Mouse (Mus musculus): ENCODE results near the gene Map4k1. TPM values are rescaled to one million over a fixed set of nuclear protein-coding genes. Genes with fewer than 3 reads are reported as not detected.

Gene Map4k1
- polyA plus RNA-seq, 1 experiment from 2014 or later = 12.1 TPM

DNA sequence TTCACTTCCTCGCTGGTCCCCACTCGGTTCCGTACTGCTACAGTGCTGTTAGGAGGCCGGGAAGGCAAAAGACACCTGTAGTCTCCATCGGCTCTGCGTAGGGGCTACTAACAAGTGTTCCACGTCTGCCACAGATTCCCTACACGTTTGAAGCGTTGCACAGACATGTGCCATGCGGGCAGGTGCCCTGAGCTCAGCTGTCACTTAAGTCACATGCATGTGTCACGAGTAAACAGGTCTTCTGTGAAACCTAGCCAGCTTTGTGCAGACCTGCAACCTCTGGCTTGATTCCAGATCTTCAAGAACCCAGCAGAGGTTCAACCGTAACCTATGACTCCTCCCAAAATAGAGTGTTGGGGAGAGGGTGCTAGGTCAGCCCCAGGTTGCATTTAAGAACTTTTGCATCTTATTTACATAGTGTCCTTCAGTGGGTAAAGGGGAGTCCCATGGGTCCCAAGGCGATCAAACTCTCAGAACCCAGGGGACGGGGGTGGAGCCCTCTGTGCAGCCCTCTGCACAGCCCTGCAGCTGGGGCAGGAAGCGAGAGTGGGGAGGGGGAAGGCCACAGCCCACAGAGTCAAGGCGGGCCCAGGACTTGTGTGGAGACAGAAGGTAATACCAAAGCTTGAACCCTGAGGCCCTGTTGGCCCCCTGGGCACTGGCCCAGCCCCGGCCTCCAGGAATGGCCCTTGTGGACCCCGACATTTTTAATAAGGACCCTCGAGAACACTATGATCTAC lies 594 bp downstream of the Map4k1 start:
- H3K27ac ChIP-seq (replicated peaks; ENCODE audit: low read depth, low read length) = peak overlapping the region; percentile 53; the same call in 1 of the 2 replicates
- WGBS = 14% methylated on average over 19 of the region's 19 CpGs
- H3K9me3 ChIP-seq (ENCODE audit: control insufficient read depth, low read length) = no peaks in the 10 kb centered on the region
- peak overlapping the region; percentile 76 for H3K9ac ChIP-seq (ENCODE audit: low read length)
- H3K4me1 ChIP-seq (ENCODE audit: control insufficient read depth, insufficient read depth, low read length) = peaks cover 12% of the 10 kb centered on the region
- H3K4me2 ChIP-seq (ENCODE audit: low read depth, severe bottlenecking) = peak overlapping the region; percentile 95
- H3K4me3 ChIP-seq (ENCODE audit: low read depth, low read length) = peak overlapping the region; percentile 92
- DNase-seq (ENCODE audit: low spot score) (peak; percentile 47), ATAC-seq (ENCODE audit: insufficient number of reproducible peaks, low FRiP score, low TSS enrichment, low read depth) (peak; percentile 28; the same call in 1 of the 2 replicates)
- peaks cover 16% of the 10 kb centered on the region; the same call in 1 of the 2 replicates for H3K36me3 ChIP-seq (ENCODE audit: control insufficient read depth, insufficient read depth, low read length)
- H3K27me3 ChIP-seq (ENCODE audit: control insufficient read depth, insufficient read depth, low read length) = no peaks in the 10 kb centered on the region

DNA sequence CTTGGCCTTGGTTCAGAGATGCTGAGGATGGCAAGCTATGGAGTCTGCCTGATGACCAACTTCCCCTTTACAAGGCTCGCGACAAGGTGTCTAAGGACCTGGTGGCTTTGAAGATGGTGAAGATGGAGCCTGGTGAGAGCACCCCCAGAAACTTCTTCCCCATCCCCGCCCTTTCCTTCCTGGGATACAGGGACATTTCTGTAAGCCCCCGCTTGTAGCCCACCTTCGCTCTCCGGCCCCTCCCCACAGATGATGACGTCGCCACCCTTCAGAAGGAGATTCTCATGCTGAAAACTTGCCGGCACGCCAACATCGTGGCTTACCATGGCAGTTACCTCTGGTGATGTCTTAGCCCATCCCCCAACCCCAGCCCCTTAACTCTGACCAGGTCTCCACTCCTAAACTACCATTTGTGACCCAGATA lies 1.3 kb downstream of the Map4k1 start:
- H3K4me3 ChIP-seq (ENCODE audit: low read depth, low read length) = peak overlapping the region; percentile 92; the same call in 1 of the 2 replicates
- no peaks in the 10 kb centered on the region for H3K9me3 ChIP-seq (ENCODE audit: control insufficient read depth, low read length)
- WGBS = 67% methylated on average over 11 of the region's 11 CpGs
- H3K4me2 ChIP-seq (ENCODE audit: low read depth, severe bottlenecking) = peak overlapping the region; percentile 95; the same call in 1 of the 2 replicates
- H3K27ac ChIP-seq (replicated peaks; ENCODE audit: low read depth, low read length) = 0 out of 2 replicates have a peak overlapping the region, but pooled peaks have one; percentile 39
- DNase-seq (ENCODE audit: low spot score) (no peak), ATAC-seq (ENCODE audit: insufficient number of reproducible peaks, low FRiP score, low TSS enrichment, low read depth) (no peak)
- H3K4me1 ChIP-seq (ENCODE audit: control insufficient read depth, insufficient read depth, low read length) = peaks cover 12% of the 10 kb centered on the region
- no peaks in the 10 kb centered on the region for H3K27me3 ChIP-seq (ENCODE audit: control insufficient read depth, insufficient read depth, low read length)
- peaks cover 10% of the 10 kb centered on the region; the same call in 1 of the 2 replicates for H3K36me3 ChIP-seq (ENCODE audit: control insufficient read depth, insufficient read depth, low read length)
- peak overlapping the region; percentile 76 for H3K9ac ChIP-seq (ENCODE audit: low read length)

DNA sequence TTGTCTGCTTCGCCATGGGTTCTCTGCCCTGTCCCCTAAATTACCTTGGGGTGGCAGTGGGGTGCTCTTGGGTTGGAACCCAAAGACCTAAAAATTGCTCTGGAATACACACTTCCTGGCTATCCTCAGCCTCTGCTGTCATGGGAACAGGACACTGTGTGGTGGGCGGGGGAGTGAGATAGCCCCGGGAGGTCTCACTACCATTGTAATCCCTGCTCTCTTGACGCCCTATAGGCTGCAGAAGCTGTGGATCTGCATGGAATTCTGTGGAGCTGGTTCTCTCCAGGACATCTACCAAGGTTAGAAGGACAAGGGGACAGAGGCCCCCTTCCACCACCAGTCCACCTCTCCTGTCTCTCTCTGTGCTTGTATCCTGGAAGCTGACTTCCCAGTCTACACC lies 2.0 kb downstream of the Map4k1 start:
- Histone ChIP-seq H3K9me3 (ENCODE audit: control insufficient read depth, low read length) (no peaks in the 10 kb centered on the region), H3K4me2 (ENCODE audit: low read depth, severe bottlenecking) (peak overlapping the region; percentile 95; the same call in 1 of the 2 replicates), H3K9ac (ENCODE audit: low read length) (no peak overlapping the region), H3K4me1 (ENCODE audit: control insufficient read depth, insufficient read depth, low read length) (peaks cover 12% of the 10 kb centered on the region), H3K36me3 (ENCODE audit: control insufficient read depth, insufficient read depth, low read length) (peaks cover 4% of the 10 kb centered on the region; the same call in 1 of the 2 replicates), H3K27me3 (ENCODE audit: control insufficient read depth, insufficient read depth, low read length) (no peaks in the 10 kb centered on the region), H3K27ac (replicated peaks; ENCODE audit: low read depth, low read length) (no peak overlapping the region), H3K4me3 (ENCODE audit: low read depth, low read length) (no peak overlapping the region)
- ATAC-seq (ENCODE audit: insufficient number of reproducible peaks, low FRiP score, low TSS enrichment, low read depth) (no peak), DNase-seq (ENCODE audit: low spot score) (no peak)
- 80% methylated on average over 4 of the region's 4 CpGs for WGBS

DNA sequence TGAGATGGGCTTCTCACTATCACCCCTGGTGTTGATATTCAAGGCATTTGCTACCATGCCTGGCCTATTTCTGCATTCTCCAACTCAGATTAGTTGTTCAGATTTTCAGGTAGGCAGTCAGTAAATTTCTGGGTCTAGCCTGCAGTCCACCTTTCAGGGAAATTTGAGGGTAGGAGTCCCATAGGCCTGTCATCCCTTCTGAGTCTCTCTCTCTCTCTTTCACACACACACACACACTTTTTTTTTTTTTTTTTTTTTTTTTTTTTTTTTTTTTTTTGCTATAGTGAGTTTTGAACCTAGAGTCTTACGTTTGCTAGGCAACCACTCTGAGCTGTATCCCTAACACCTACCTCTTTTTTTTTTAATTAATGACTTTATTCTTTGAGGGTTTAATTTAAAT lies 2.6 kb downstream of the Map4k1 start:
- H3K4me3 ChIP-seq (ENCODE audit: low read depth, low read length) = no peak overlapping the region
- H3K27me3 ChIP-seq (ENCODE audit: control insufficient read depth, insufficient read depth, low read length) = no peaks in the 10 kb centered on the region
- H3K36me3 ChIP-seq (ENCODE audit: control insufficient read depth, insufficient read depth, low read length) = no peaks in the 10 kb centered on the region
- peaks cover 12% of the 10 kb centered on the region for H3K4me1 ChIP-seq (ENCODE audit: control insufficient read depth, insufficient read depth, low read length)
- WGBS = 100% methylated on average over 1 of the region's 1 CpGs
- no peak overlapping the region for H3K4me2 ChIP-seq (ENCODE audit: low read depth, severe bottlenecking)
- DNase-seq (ENCODE audit: low spot score) = no peak
- H3K9me3 ChIP-seq (ENCODE audit: control insufficient read depth, low read length) = no peaks in the 10 kb centered on the region
- no peak overlapping the region for H3K9ac ChIP-seq (ENCODE audit: low read length)
- no peak for ATAC-seq (ENCODE audit: insufficient number of reproducible peaks, low FRiP score, low TSS enrichment, low read depth)
- H3K27ac ChIP-seq (replicated peaks; ENCODE audit: low read depth, low read length) = no peak overlapping the region

DNA sequence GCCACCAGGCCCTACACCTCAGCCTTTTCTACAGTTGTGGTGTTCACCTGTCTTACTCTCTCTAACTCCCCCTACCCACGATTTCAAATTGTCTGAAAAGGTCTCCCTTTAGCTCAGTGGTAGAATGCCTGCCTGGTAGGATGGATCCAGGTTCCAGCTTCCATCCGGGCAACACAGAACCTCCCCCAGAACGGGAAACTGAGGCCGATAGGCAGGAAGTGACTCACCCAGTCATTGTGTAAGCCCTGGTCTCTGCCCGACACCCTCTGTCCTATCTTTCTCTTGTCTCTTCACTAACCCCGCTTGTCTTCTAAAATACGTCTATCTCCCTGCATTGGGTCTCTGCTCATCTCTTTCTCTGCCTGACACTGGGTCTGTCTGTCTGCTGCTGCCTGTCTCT lies 3.4 kb downstream of the Map4k1 start:
- DNase-seq (ENCODE audit: low spot score) = no peak
- Histone ChIP-seq H3K9me3 (ENCODE audit: control insufficient read depth, low read length) (no peaks in the 10 kb centered on the region), H3K4me3 (ENCODE audit: low read depth, low read length) (no peak overlapping the region), H3K4me2 (ENCODE audit: low read depth, severe bottlenecking) (no peak overlapping the region), H3K27me3 (ENCODE audit: control insufficient read depth, insufficient read depth, low read length) (no peaks in the 10 kb centered on the region), H3K36me3 (ENCODE audit: control insufficient read depth, insufficient read depth, low read length) (no peaks in the 10 kb centered on the region), H3K4me1 (ENCODE audit: control insufficient read depth, insufficient read depth, low read length) (peaks cover 12% of the 10 kb centered on the region), H3K27ac (replicated peaks; ENCODE audit: low read depth, low read length) (no peak overlapping the region), H3K9ac (ENCODE audit: low read length) (no peak overlapping the region)
- 87% methylated on average over 7 of the region's 7 CpGs for WGBS
- ATAC-seq (ENCODE audit: insufficient number of reproducible peaks, low FRiP score, low TSS enrichment, low read depth) = no peak

DNA sequence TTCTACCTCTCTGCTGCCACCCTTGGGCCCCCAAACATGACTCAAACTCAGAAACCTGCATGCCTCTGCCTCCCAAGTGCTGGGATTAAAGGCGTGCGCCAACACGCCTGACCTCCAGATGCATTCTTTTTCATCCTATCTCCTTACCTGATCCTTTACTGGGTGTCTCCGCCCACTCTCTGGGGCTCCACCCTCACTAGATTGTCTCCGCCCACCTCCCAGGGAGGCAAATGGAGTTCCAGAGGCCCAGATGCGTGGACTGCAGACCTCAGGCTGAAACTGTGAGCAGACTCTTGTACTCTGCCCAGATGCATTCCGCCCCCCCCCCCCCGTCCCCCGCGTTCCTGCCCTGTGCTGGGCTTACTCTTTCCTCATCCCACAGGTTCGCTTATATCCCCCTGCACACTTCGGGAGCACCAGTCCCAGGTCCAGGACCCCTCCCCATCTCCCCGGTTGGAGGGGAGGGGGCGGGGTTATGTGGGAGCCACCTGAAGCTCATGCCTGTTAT lies 9.0 kb downstream of the Map4k1 start:
- Histone ChIP-seq H3K4me1 (ENCODE audit: control insufficient read depth, insufficient read depth, low read length) (no peaks in the 10 kb centered on the region), H3K4me3 (ENCODE audit: low read depth, low read length) (no peak overlapping the region), H3K27ac (replicated peaks; ENCODE audit: low read depth, low read length) (no peak overlapping the region), H3K4me2 (ENCODE audit: low read depth, severe bottlenecking) (no peak overlapping the region), H3K9me3 (ENCODE audit: control insufficient read depth, low read length) (no peaks in the 10 kb centered on the region), H3K9ac (ENCODE audit: low read length) (no peak overlapping the region), H3K36me3 (ENCODE audit: control insufficient read depth, insufficient read depth, low read length) (no peaks in the 10 kb centered on the region), H3K27me3 (ENCODE audit: control insufficient read depth, insufficient read depth, low read length) (no peaks in the 10 kb centered on the region)
- WGBS = 54% methylated on average over 13 of the region's 14 CpGs
- DNase-seq (ENCODE audit: low spot score) (no peak), ATAC-seq (ENCODE audit: insufficient number of reproducible peaks, low FRiP score, low TSS enrichment, low read depth) (no peak)

DNA sequence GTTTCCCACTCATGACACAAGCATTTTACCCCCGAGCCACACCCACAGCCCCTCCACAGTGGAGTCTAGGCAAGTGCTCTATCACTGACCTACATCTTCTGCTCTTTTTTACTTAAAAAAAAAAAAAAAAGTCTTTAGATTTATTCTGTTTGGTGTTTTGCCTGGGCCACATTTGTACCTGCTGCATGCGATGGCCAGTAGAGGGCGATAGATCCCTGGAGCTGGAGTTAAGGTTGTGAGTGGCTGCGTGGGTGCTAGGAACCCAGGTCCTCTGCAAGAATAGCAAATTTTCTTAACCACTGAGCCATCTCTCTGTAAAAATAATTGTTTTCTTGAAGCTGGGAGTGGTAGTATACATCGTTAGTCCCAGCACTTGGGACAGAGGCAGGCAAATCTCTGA lies 9.8 kb downstream of the Map4k1 start:
- H3K27me3 ChIP-seq (ENCODE audit: control insufficient read depth, insufficient read depth, low read length) = no peaks in the 10 kb centered on the region
- no peak overlapping the region for H3K4me3 ChIP-seq (ENCODE audit: low read depth, low read length)
- no peaks in the 10 kb centered on the region for H3K9me3 ChIP-seq (ENCODE audit: control insufficient read depth, low read length)
- no peak for ATAC-seq (ENCODE audit: insufficient number of reproducible peaks, low FRiP score, low TSS enrichment, low read depth)
- no peak overlapping the region for H3K27ac ChIP-seq (replicated peaks; ENCODE audit: low read depth, low read length)
- WGBS = 67% methylated on average over 5 of the region's 5 CpGs
- no peak overlapping the region for H3K9ac ChIP-seq (ENCODE audit: low read length)
- H3K36me3 ChIP-seq (ENCODE audit: control insufficient read depth, insufficient read depth, low read length) = no peaks in the 10 kb centered on the region
- no peak for DNase-seq (ENCODE audit: low spot score)
- H3K4me2 ChIP-seq (ENCODE audit: low read depth, severe bottlenecking) = no peak overlapping the region
- no peaks in the 10 kb centered on the region for H3K4me1 ChIP-seq (ENCODE audit: control insufficient read depth, insufficient read depth, low read length)

DNA sequence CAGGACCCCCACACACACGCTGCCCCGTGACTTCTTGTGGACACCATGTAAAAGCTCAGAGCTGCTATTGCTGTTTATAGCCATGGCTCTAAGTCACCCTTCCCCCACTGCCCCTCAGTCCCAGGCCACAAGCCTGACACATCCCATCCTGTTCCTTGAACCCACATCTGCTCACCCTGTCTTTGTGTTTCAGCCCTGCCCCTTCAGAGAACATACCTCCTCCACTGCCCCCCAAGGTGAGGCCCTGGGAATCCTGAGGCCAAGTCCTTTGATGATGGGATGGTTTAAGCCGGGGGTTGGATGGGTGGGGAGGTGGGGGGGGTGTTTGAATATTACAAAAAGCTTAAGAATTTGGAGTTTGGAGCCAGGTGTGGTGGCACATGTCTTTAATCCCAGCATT lies 11.1 kb downstream of the Map4k1 start:
- Histone ChIP-seq H3K27ac (replicated peaks; ENCODE audit: low read depth, low read length) (no peak overlapping the region), H3K4me1 (ENCODE audit: control insufficient read depth, insufficient read depth, low read length) (no peaks in the 10 kb centered on the region)
- 81% methylated on average over 3 of the region's 3 CpGs for WGBS

More for the DNA sequence above, 11.1 kb downstream of the Map4k1 start:
- no peaks in the 10 kb centered on the region for H3K9me3 ChIP-seq (ENCODE audit: control insufficient read depth, low read length)
- H3K4me2 ChIP-seq (ENCODE audit: low read depth, severe bottlenecking) = no peak overlapping the region
- DNase-seq (ENCODE audit: low spot score) = no peak
- no peaks in the 10 kb centered on the region for H3K36me3 ChIP-seq (ENCODE audit: control insufficient read depth, insufficient read depth, low read length)
- H3K4me3 ChIP-seq (ENCODE audit: low read depth, low read length) = no peak overlapping the region
- no peak overlapping the region for H3K9ac ChIP-seq (ENCODE audit: low read length)
- H3K27me3 ChIP-seq (ENCODE audit: control insufficient read depth, insufficient read depth, low read length) = no peaks in the 10 kb centered on the region
- no peak for ATAC-seq (ENCODE audit: insufficient number of reproducible peaks, low FRiP score, low TSS enrichment, low read depth)
